Mouse (Mus musculus) E14TG2a.4 (cell line): ENCODE measurements around the gene Bmp2k.

ENCODE experiments used
- CTCF ChIP-seq: conservative IDR thresholded peaks from 2 replicates; pipeline ENCODE4 v1.5.1; 2014; ENCODE audit warnings: low read length
- NANOG ChIP-seq: IDR thresholded peaks from 2 replicates; pipeline ENCODE4 v1.6.1; 2014; ENCODE audit warnings: borderline replicate concordance, low read length, mixed read lengths

- TF ChIP-seq CTCF, result no peak
- TF ChIP-seq NANOG, result no peak
These were observed 10.0 kb downstream of the Bmp2k start for GRCm38 (mm10) chr5:97007496-97007895.
